Mouse (Mus musculus) embryonic facial prominence, embryonic 15.5 days (tissue): ENCODE data around the gene Rpl10a. TPM values are rescaled to one million over a fixed set of nuclear protein-coding genes. Genes with fewer than 3 reads are reported as not detected.
"Not testable (repeated sequence)": the region's sequence is repeated elsewhere in the genome, so short reads cannot be mapped to it uniquely, and the experiment has no call there.

Experiments used
- ATAC-seq: fragments of 200-750 bp; cut with Nextera tagmentation; 2 replicates; pipeline ENCODE4 v1.8.0; 2017; ENCODE audit warnings: low read depth, moderate TSS enrichment; ENCODE audit not compliant: insufficient number of reproducible peaks, low FRiP score, low TSS enrichment
- H3K27ac ChIP-seq: fragments of 300-500 bp; sonication (generic); replicated peaks from 2 replicates; pipeline ENCODE4 v1.5.1; 2015; ENCODE audit warnings: mild to moderate bottlenecking, inconsistent platforms
- H3K27me3 ChIP-seq: fragments of 300-500 bp; sonication (generic); 2 replicates; pipeline ENCODE4 v1.6.1; 2015; ENCODE audit warnings: inconsistent platforms
- H3K36me3 ChIP-seq: fragments of 300-500 bp; sonication (generic); 2 replicates; pipeline ENCODE4 v1.6.1; 2015; ENCODE audit warnings: mild to moderate bottlenecking, inconsistent platforms
- H3K4me1 ChIP-seq: fragments of 300-500 bp; sonication (generic); 2 replicates; pipeline ENCODE4 v1.6.1; 2015; ENCODE audit warnings: inconsistent platforms
- H3K4me2 ChIP-seq: fragments of 300-500 bp; sonication (generic); replicated peaks from 2 replicates; pipeline ENCODE4 v1.6.1; 2015; ENCODE audit warnings: mild to moderate bottlenecking, inconsistent platforms
- H3K4me3 ChIP-seq: fragments of 300-500 bp; sonication (generic); replicated peaks from 2 replicates; pipeline ENCODE4 v1.5.1; 2015; ENCODE audit warnings: mild to moderate bottlenecking, inconsistent platforms
- H3K9ac ChIP-seq: fragments of 300-500 bp; sonication (generic); 2 replicates; pipeline ENCODE4 v1.6.1; 2015; ENCODE audit warnings: inconsistent platforms
- H3K9me3 ChIP-seq: fragments of 300-500 bp; sonication (generic); replicated peaks from 2 replicates; pipeline ENCODE4 v1.6.1; 2016; ENCODE audit warnings: inconsistent platforms
- WGBS: fragments of 180-500 bp; shearing (Covaris S2); methylation state at CpG from one replicate; pipeline ENCODE4 v1.1.7; 2015; 5-methylcytosine and 5-hydroxymethylcytosine counted together
- polyA plus RNA-seq: library from polyadenylated mRNA; unstranded; fragments of >200 nt; fragmentation: Nextera tagmentation; extraction: Ambion mirVana; gene quantifications from 2 replicates; pipeline ENCODE4 v1.2.1, GENCODE M21; 2015

Gene Rpl10a
- polyA plus RNA-seq, 1 experiment from 2014 or later: 681 TPM

GRCm38 (mm10) chr17:28348211-28348610, 19.9 kb downstream of the Rpl10a start:
- peak overlapping the region; percentile 89 for H3K4me3 ChIP-seq
- H3K4me2 ChIP-seq: peak overlapping the region; percentile 82
- peaks cover 73% of the 10 kb centered on the region for H3K4me1 ChIP-seq
- no peaks in the 10 kb centered on the region for H3K9me3 ChIP-seq
- peak overlapping the region; percentile 96; the same call in 1 of the 2 replicates for H3K9ac ChIP-seq
- no peaks in the 10 kb centered on the region for H3K27me3 ChIP-seq
- H3K27ac ChIP-seq: peak overlapping the region; percentile 100
- ATAC-seq: no peak
- H3K36me3 ChIP-seq: no peaks in the 10 kb centered on the region
- WGBS: 24% methylated on average over 6 of the region's 6 CpGs

GRCm38 (mm10) chr17:28349264-28349880, 21.1 kb downstream of the Rpl10a start:
- Histone ChIP-seq H3K9me3 (no peaks in the 10 kb centered on the region), H3K27ac (peak overlapping the region; percentile 100), H3K4me1 (peaks cover 63% of the 10 kb centered on the region), H3K36me3 (no peaks in the 10 kb centered on the region), H3K9ac (peak overlapping the region; percentile 96), H3K4me2 (peak overlapping the region; percentile 82), H3K4me3 (peak overlapping the region; percentile 89), H3K27me3 (no peaks in the 10 kb centered on the region)
- no peak for ATAC-seq
- WGBS: 4% methylated on average over 11 of the region's 13 CpGs

GRCm38 (mm10) chr17:28349901-28350465, 21.7 kb downstream of the Rpl10a start:
- Histone ChIP-seq H3K4me1 (peaks cover 57% of the 10 kb centered on the region), H3K4me3 (peak overlapping the region; percentile 89), H3K36me3 (no peaks in the 10 kb centered on the region), H3K27ac (peak overlapping the region; percentile 100), H3K9ac (peak overlapping the region; percentile 96), H3K9me3 (no peaks in the 10 kb centered on the region), H3K4me2 (peak overlapping the region; percentile 82), H3K27me3 (no peaks in the 10 kb centered on the region)
- WGBS: 0% methylated on average over 54 of the region's 54 CpGs
- ATAC-seq: peak; percentile 44

- H3K9ac ChIP-seq: peak within 1 kb of the TSS; percentile 96
- H3K36me3 ChIP-seq: no peaks in the 10 kb centered on the region
- H3K9me3 ChIP-seq: no peaks in the 10 kb centered on the region
- H3K4me3 ChIP-seq: peak within 1 kb of the TSS; percentile 89
- peak; percentile 90 for ATAC-seq
- H3K27me3 ChIP-seq: no peaks in the 10 kb centered on the region
- WGBS: under 1% methylated on average over 65 of the region's 73 CpGs
- peak within 1 kb of the TSS; percentile 100 for H3K27ac ChIP-seq
- peaks cover 50% of the 10 kb centered on the region for H3K4me1 ChIP-seq
- peak within 1 kb of the TSS; percentile 82 for H3K4me2 ChIP-seq
Measured at GRCm38 (mm10) chr17:28350466-28351352, 22.4 kb downstream of the Rpl10a start, which contains the start of gene Tead3. Gene Tead3, minus strand, starts transcription at chr17:28350817.

- H3K27me3 ChIP-seq: no peaks in the 10 kb centered on the region
- H3K4me3 ChIP-seq: peak overlapping the region; percentile 89
- H3K4me2 ChIP-seq: peak overlapping the region; percentile 82
- peak overlapping the region; percentile 100 for H3K27ac ChIP-seq
- 2% methylated on average over 29 of the region's 29 CpGs for WGBS
- no peak for ATAC-seq
- peak overlapping the region; percentile 53 for H3K9ac ChIP-seq
- no peaks in the 10 kb centered on the region for H3K9me3 ChIP-seq
- peaks cover 43% of the 10 kb centered on the region for H3K4me1 ChIP-seq
- no peaks in the 10 kb centered on the region for H3K36me3 ChIP-seq
Measured at GRCm38 (mm10) chr17:28351353-28351890, 23.2 kb downstream of the Rpl10a start.

- no peak for ATAC-seq
- H3K9ac ChIP-seq: no peak overlapping the region
- WGBS: 28% methylated on average over 11 of the region's 11 CpGs
- peak overlapping the region; percentile 100 for H3K27ac ChIP-seq
- H3K9me3 ChIP-seq: no peaks in the 10 kb centered on the region
- H3K4me2 ChIP-seq: peak overlapping the region; percentile 82
- H3K27me3 ChIP-seq: no peaks in the 10 kb centered on the region
- H3K4me1 ChIP-seq: peaks cover 37% of the 10 kb centered on the region
- peak overlapping the region; percentile 89 for H3K4me3 ChIP-seq
- H3K36me3 ChIP-seq: no peaks in the 10 kb centered on the region
Measured at GRCm38 (mm10) chr17:28352018-28352417, 23.7 kb downstream of the Rpl10a start.

GRCm38 (mm10) chr17:28355871-28356270, 27.6 kb downstream of the Rpl10a start:
- peaks cover 16% of the 10 kb centered on the region for H3K4me1 ChIP-seq
- H3K9me3 ChIP-seq: no peaks in the 10 kb centered on the region
- H3K4me3 ChIP-seq: no peak overlapping the region
- WGBS: 81% methylated on average over 12 of the region's 12 CpGs
- no peaks in the 10 kb centered on the region for H3K27me3 ChIP-seq
- no peak overlapping the region for H3K27ac ChIP-seq
- no peak for ATAC-seq
- H3K36me3 ChIP-seq: no peaks in the 10 kb centered on the region
- H3K9ac ChIP-seq: no peak overlapping the region
- no peak overlapping the region for H3K4me2 ChIP-seq

- peaks cover 21% of the 10 kb centered on the region for H3K4me1 ChIP-seq
Measured at GRCm38 (mm10) chr17:28358576-28359261, 30.4 kb downstream of the Rpl10a start.

GRCm38 (mm10) chr17:28360531-28361277, 32.4 kb downstream of the Rpl10a start:
- H3K9me3 ChIP-seq: no peaks in the 10 kb centered on the region
- H3K36me3 ChIP-seq: no peaks in the 10 kb centered on the region
- no peak overlapping the region for H3K4me3 ChIP-seq
- H3K4me2 ChIP-seq: no peak overlapping the region
- no peak for ATAC-seq
- WGBS: 76% methylated on average over 9 of the region's 9 CpGs
- H3K9ac ChIP-seq: no peak overlapping the region
- H3K27me3 ChIP-seq: peaks cover 24% of the 10 kb centered on the region
- H3K27ac ChIP-seq: no peak overlapping the region
- H3K4me1 ChIP-seq: peaks cover 33% of the 10 kb centered on the region

More at GRCm38 (mm10) chr17:28358576-28359261, 30.4 kb downstream of the Rpl10a start:
- not testable (repeated sequence) for H3K36me3 ChIP-seq, H3K4me2 ChIP-seq, H3K4me3 ChIP-seq, H3K9me3 ChIP-seq, H3K9ac ChIP-seq, ATAC-seq, H3K27me3 ChIP-seq, H3K27ac ChIP-seq
- 16% methylated on average over 24 of the region's 24 CpGs for WGBS

GRCm38 (mm10) chr17:28361921-28362652, 33.8 kb downstream of the Rpl10a start:
- 30% methylated on average over 11 of the region's 11 CpGs for WGBS
- Histone ChIP-seq H3K36me3 (no peaks in the 10 kb centered on the region), H3K27ac (no peak overlapping the region), H3K9ac (no peak overlapping the region), H3K4me3 (peak overlapping the region; percentile 27), H3K4me1 (peaks cover 33% of the 10 kb centered on the region), H3K9me3 (no peaks in the 10 kb centered on the region), H3K27me3 (peaks cover 27% of the 10 kb centered on the region), H3K4me2 (peak overlapping the region; percentile 51)
- ATAC-seq: no peak
